Mouse (Mus musculus): Measurements from ENCODE around the gene Tmem129.

- TF ChIP-seq ZC3H11A (IDR thresholded peaks at IDR 0.05; ENCODE audit: borderline replicate concordance, low read depth, low read length) (no peak), ZNF384 (IDR thresholded peaks at IDR 0.05; ENCODE audit: low read depth, low read length) (no peak), HCFC1 (IDR thresholded peaks at IDR 0.05; ENCODE audit: borderline replicate concordance, insufficient read depth, low read length) (no peak), CHD2 (IDR thresholded peaks at IDR 0.05; ENCODE audit: low read depth, low read length) (no peak)
Observed at GRCm38 (mm10) chr5:33695718-33696121, 37.5 kb upstream of the Tmem129 start.
